Mouse (Mus musculus): ENCODE results near the gene Plppr5.

Plppr5 gene

GRCm38 (mm10) chr3:117574529-117575252, at the start of gene Plppr5:
Gene Plppr5, plus strand, starts transcription at chr3:117574836.
- no peak for DNase-seq (ENCODE audit: low read depth, low spot score)

GRCm38 (mm10) chr3:117549899-117550298, 24.7 kb upstream of the Plppr5 start:
- no peak for DNase-seq (ENCODE audit: low read depth, low spot score)

GRCm38 (mm10) chr3:117550526-117550925, 24.1 kb upstream of the Plppr5 start:
- no peak for DNase-seq (ENCODE audit: low read depth, low spot score)

GRCm38 (mm10) chr3:117556972-117557371, 17.7 kb upstream of the Plppr5 start:
- DNase-seq (ENCODE audit: low read depth, low spot score) = no peak

- no peak for DNase-seq (ENCODE audit: low read depth, low spot score)
Measured at GRCm38 (mm10) chr3:117575253-117575927, 754 bp downstream of the Plppr5 start.

GRCm38 (mm10) chr3:117575928-117576254, 1.3 kb downstream of the Plppr5 start:
- DNase-seq (ENCODE audit: low read depth, low spot score) = no peak

- no peak for DNase-seq (ENCODE audit: low read depth, low spot score)
Measured at GRCm38 (mm10) chr3:117577349-117577748, 2.7 kb downstream of the Plppr5 start.

- DNase-seq (ENCODE audit: low read depth, low spot score) = no peak
Measured at GRCm38 (mm10) chr3:117582628-117583027, 8.0 kb downstream of the Plppr5 start.

GRCm38 (mm10) chr3:117602404-117602803, 27.8 kb downstream of the Plppr5 start:
- no peak for DNase-seq (ENCODE audit: low read depth, low spot score)

- no peak for DNase-seq (ENCODE audit: low read depth, low spot score)
Measured at GRCm38 (mm10) chr3:117603458-117603857, 28.8 kb downstream of the Plppr5 start.

GRCm38 (mm10) chr3:117606383-117606782, 31.7 kb downstream of the Plppr5 start:
- DNase-seq (ENCODE audit: low read depth, low spot score) = no peak

GRCm38 (mm10) chr3:117611453-117611852, 36.8 kb downstream of the Plppr5 start:
- DNase-seq (ENCODE audit: low read depth, low spot score) = no peak

- DNase-seq (ENCODE audit: low read depth, low spot score) = no peak
Measured at GRCm38 (mm10) chr3:117614856-117615255, 40.2 kb downstream of the Plppr5 start.

GRCm38 (mm10) chr3:117625257-117626001, 50.8 kb downstream of the Plppr5 start:
- DNase-seq (ENCODE audit: low read depth, low spot score) = no peak

- DNase-seq (ENCODE audit: low read depth, low spot score) = no peak
Measured at GRCm38 (mm10) chr3:117628799-117629198, 54.2 kb downstream of the Plppr5 start.

- no peak for DNase-seq (ENCODE audit: low read depth, low spot score)
Measured at GRCm38 (mm10) chr3:117630332-117630731, 55.7 kb downstream of the Plppr5 start.

GRCm38 (mm10) chr3:117648612-117649011, 74.0 kb downstream of the Plppr5 start:
- DNase-seq (ENCODE audit: low read depth, low spot score) = no peak

- no peak for DNase-seq (ENCODE audit: low read depth, low spot score)
Measured at GRCm38 (mm10) chr3:117664316-117664715, 89.7 kb downstream of the Plppr5 start.

- DNase-seq (ENCODE audit: low read depth, low spot score) = no peak
Measured at GRCm38 (mm10) chr3:117679189-117679588, 104.6 kb downstream of the Plppr5 start.

- DNase-seq (ENCODE audit: low read depth, low spot score) = no peak
Measured at GRCm38 (mm10) chr3:117684640-117685039, 110.0 kb downstream of the Plppr5 start.

GRCm38 (mm10) chr3:117686036-117686435, 111.4 kb downstream of the Plppr5 start:
- DNase-seq (ENCODE audit: low read depth, low spot score) = no peak

- DNase-seq (ENCODE audit: low read depth, low spot score) = no peak
Measured at GRCm38 (mm10) chr3:117686648-117687047, 112.0 kb downstream of the Plppr5 start.

- no peak for DNase-seq (ENCODE audit: low read depth, low spot score)
Measured at GRCm38 (mm10) chr3:117694736-117695135, 120.1 kb downstream of the Plppr5 start.

All from CD4-positive helper T cell, adult 2 months (primary cell).